Mouse (Mus musculus) spleen, embryonic (tissue): Measurements from ENCODE around the gene Coq9.

ENCODE experiments used
- CTCF ChIA-PET: fragments of 350-600 bp; sonication (Branson Sonifier 250); formaldehyde crosslinking; loops from one replicate; lab custom pipeline; 2022; lab: Charles Lee

Gene Coq9

DNA sequence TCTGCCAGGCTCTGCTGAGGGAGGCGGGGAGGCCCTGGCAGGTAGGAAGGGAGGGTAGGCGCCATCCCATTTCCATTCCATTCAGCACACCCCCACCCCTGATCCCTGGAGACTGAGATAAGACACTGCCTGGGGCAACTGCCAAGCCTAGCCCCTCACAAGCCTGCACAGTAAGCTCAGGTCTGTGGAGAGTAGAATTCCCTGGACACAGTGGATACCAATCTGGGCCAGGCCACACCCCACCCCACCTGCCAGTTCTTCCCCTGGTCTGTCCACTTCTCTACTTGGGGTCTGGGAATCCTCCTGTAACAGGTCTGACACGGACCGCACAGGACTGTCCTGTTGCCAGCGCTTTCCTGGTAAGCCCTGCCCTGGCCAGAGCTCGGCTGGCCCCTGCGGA is 31.0 kb downstream of the Coq9 start:
- CTCF ChIA-PET = no interaction called here

DNA sequence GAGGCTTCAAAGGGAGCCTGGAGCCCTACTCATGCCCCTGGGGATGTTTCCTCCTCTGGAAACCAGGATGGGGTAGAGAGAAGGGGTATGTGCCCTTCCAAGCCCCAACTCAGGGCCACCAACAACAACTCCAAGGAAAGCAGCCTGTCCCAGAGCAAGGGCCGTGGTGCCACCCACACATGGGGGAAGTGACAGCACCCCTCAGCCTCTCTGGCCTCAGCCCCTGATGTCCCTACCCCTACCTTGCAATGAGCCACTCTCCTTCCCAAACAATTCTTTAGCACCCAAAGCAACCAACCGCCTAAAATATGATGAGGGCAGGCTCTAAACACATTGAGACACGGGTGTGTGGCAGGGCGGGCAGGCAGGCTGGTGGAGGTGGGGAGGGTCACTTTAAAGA is 31.9 kb downstream of the Coq9 start:
- CTCF ChIA-PET = no interaction called here

DNA sequence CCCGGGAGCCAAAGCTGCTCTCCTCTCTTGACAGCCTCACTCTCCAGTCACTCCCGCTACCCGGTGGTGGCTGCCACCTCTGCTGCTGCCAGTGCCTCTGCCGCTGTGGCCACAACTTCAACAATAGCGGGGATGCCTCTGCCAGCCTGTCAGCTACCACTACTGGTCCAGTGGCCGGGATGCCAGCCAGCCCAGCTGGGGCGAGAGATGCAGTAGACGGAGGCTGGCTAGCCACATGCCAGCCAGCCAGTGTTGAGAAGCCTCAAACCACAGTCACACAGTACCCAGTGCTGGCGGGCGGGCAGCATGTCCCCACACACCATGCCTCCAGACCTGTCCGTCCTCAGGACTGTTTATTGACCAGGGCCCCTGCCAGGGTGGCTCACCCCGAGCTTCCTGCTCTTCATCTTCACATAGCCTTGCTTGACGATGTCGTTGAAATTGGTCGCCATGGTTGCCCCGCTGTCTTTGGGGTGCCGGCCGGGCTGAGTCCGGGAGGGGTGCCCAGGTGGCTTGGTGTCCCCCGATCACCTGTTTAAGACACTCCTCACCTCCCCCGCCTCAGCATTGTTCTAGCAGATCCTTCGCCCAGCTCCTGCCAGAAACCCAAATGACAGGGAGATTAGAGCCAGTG is 32.5 kb downstream of the Coq9 start:
- CTCF ChIA-PET = no interaction called here

DNA sequence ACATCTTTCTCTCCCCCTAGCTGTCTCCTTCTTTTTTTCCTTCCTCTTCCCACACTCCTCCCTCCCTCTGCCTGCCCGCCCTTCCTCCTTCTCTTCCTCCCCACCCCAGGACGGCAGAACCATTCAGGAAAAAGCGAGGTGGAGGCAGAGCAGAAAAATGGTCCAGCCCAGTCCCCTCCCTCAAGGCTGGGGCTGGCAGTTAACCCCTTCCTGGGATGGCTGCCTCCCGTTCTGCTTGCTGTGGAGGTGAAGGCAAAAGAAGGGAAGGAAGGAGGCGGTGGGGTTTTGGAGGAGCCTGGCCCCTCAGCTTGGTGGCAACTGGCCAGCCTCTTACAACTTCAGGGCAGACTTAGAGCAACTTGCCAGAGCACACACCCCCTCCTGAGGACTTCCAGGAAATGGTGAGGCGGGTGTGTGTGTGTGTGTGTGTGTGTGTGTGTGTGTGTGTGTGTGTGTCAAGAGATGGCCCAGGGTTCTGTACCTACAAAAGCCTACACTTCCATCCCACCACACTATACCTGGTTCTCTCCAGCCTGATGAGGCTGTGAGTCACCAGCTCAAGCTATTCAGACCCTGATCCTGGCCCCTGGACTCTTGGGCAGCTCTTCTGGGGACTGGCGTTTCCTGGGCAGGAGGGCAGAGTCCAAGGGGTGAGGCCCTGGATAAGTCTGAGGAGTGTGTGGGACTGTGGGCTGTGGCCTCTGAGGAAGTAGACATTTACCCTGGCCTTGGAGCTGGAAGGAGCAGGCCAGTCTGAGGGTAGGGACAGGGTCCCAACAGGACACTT is 33.2 kb downstream of the Coq9 start:
- CTCF ChIA-PET = no interaction called here

DNA sequence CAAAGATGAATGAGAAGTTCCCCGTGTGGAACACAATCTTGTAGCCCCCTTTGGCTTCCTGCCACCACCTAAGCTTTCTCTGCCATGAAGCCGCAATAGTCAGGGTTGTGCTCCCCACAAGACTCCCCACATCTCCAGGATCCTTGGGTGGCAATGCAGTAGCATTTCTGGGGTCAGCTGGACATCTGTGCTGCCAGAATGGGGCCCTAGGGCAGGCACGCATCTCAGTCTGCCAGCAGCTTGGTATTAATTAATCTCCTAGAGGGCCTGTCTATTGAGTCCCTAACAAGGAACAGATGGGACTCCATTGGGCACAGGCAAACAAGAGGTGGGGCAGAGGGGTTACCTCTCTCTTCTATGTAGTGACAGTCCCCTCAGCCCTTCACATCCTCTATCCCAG is 34.0 kb downstream of the Coq9 start:
- CTCF ChIA-PET = interaction anchor here (0.6 kb wide), 1 partner anchor 767 kb away, joined by 3 read pairs; no protein-coding TSS in a partner anchor

DNA sequence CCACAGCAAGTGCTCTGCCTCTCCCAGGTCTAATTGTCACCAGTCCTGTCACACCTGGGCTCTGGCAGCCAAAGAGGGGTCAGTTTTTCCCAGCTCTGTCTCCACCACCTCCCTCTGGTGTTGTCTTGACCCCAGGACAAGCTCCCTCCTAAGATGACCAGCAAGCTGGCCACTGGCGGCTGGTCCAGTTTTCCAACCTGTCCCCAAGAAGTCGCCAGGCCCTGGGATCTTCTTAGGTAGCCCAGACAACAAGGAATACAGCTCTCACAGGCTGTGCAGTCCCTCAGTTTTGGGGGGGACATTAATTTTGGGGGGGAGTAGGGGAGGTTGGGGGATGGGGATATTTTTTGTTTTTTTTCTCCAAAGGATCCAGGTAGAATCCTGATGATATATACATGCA is 34.5 kb downstream of the Coq9 start:
- CTCF ChIA-PET = interaction anchor here (0.6 kb wide), 1 partner anchor 767 kb away, joined by 3 read pairs; no protein-coding TSS in a partner anchor

DNA sequence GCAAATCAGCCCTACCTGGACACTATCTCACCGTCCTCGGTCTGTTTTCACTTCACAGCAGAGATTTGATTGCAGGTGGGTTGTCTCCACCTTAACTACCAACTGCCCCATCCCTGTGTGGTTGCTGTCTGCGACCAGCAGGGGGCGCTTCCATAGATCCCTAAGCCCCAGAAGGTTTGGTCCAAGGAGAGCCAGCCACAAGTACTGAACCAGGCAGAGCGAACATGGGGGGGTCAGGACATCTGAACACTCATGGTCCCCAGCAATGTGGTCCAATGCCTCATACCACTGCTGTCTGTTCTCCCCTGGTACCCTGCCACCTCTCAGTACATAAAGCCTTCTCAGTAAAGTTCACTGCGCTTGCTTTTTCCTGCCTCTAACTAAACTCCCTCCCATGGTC is 36.2 kb downstream of the Coq9 start:
- CTCF ChIA-PET = interaction anchor here (0.7 to 1.7 kb wide), 3 partner anchors 13 to 249 kb away, joined by 3 to 4 read pairs (median 3); no protein-coding TSS in a partner anchor

DNA sequence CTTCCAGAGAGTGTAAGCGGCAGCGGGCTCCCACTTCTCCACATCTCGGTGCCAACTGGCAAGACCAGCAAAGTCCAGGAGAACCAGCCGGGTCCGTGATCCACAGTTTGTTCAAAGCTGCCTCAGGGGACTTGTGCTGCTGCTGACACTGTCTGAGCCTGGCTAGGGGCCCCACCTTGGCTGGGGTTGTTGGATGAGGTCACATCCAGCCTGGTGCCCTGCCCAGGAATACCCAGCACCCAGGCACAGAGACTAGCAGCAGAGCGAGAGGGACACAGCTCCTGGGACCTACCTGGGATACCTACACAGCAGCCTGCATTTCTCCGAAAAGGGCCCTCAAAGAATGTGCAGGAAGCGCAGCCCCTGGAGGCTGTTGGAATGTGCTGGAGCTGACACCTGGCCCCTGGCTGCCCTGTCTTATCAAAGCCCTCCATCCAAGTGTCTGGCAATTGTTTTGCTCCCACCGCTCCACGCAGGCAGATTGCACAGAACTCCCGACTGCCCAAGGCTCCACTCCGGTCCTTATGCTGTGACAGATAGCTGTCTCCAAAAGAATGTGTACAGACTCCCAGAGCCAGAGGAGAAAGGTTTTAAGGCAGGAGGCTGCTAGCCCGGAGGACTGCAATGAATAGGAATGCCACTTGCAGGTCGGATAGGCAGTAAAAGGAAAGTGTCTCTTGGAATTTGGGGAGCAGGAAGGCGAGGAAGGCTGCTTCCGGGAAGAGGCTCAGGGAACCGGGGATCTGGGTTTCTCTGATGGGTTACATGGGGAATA is 37.2 kb downstream of the Coq9 start:
- CTCF ChIA-PET = interaction anchor here (0.5 to 1.7 kb wide), 5 partner anchors 14 to 276 kb away, joined by 3 to 4 read pairs (median 3); no protein-coding TSS in a partner anchor

DNA sequence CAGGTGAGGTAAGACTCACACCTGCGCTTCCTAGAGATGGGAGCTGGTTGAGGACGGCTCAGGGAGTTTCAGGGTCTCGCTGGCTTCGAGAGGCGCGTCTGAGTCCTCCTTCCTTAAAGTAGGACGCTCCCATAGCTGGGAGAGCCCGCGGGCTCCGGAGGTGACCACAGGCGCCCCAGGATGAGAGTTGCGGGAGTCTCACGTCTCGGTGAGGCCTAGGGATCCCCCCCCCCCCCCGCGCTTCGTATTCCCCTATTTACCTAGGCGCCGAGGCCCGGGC is 37.7 kb downstream of the Coq9 start:
- CTCF ChIA-PET = interaction anchor here (1.7 kb wide), 1 partner anchor 36 kb away, joined by 4 read pairs; no protein-coding TSS in a partner anchor

DNA sequence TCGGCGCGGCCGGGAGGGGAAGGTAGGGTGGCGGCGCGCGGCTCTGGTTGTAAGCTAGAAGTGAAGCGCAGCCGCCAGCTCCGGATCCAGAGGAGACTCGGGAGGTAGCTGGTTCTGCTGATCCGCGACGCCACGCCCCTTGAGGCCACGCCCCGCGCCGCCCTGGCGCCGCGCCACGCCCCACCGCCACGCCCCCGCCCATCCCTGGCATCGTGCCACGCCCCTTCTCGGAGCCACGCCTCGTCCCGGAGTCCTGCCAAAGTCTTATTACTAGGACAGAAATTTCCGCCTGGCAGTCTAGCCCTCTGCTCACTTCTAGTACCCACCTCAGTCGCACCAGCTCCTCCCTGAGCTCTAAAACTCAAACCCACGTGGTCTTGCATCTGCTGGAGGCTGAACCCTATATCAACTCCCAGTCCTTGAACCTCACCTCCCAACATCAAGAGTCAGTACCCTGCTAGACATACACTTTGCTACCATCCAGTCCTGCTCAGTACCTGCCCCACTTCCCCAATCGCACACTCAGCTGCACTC is 38.1 kb downstream of the Coq9 start, which contains the start of gene Dok4:
TSS of gene Dok4 (minus strand) at position 134 of the 534 bp plus-strand sequence.
- CTCF ChIA-PET = interaction anchor here (1.7 kb wide), 1 partner anchor 36 kb away, joined by 4 read pairs; no protein-coding TSS in a partner anchor

DNA sequence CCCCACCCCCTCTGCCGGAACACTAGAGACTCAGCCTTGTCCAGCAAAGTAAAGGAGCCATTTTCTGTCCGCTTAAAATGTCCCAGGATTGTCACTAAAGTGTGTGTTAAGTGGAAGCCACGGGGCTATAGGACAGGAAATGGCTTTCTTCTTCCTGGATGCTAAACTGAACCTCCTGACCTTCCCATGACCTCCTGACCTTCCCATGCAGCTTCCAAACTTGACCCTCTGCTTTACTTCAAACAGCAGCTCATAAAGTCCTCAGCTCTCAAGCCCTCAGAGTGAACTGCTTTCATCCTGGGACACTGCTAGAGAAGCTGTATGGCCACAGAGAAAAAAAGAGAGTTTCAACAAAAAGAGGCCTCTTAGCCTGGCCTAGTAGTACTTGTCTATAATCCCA is 38.7 kb downstream of the Coq9 start:
- CTCF ChIA-PET = interaction anchor here (0.6 to 0.7 kb wide), 3 partner anchors 24 to 933 kb away, joined by 3 to 18 read pairs (median 11); no protein-coding TSS in a partner anchor

DNA sequence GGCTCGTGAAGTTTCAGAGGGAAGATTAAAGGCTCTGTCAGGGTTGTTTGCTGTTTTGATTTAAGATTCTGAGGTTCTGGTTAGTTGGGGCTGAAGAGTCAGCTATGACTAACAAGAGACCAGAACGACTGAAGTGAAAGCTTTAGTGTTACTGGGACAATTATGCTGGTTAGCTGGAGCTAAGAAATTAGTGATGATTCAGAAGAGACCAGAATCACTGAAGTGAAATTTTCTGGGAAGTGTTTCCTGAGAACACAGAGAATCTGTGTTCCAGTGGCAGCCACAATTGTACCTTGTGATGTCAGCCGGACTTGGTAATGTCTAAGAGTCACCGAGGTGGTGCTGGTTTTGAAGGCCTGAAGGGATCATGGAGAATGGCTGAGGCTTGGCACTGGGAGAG is 42.6 kb downstream of the Coq9 start:
- CTCF ChIA-PET = no interaction called here

DNA sequence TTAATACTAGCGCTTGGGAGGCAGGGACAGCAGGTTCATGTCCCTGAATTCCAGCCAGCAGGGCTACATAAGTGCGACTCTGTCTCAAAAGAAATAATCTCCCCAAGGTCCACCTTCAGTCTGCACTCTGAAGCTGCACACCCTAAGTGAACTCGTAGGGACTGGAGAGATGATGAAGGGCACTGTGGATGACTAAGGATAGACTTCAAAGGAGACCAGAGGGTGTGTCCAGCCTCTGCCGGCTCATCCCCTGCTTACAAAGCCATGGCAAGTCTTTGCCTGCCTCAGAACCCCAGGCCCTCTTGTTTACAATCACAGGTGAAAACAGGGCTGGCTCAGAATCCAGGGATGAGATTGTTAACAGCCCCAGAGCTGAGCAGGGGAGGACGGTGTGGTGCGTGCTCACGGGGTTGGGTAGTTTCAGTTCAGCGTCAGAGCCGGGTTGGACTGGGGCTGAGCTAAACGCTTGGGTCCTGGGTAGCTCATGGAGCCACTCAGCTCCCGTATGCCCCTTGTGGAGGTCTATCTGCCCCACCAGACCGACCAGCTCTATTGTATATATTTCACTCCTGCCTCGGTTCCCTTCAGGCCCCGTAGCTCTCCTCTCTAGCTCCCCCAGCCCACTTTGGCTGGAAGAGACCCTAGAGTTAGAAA is 50.4 kb downstream of the Coq9 start:
- CTCF ChIA-PET = no interaction called here

DNA sequence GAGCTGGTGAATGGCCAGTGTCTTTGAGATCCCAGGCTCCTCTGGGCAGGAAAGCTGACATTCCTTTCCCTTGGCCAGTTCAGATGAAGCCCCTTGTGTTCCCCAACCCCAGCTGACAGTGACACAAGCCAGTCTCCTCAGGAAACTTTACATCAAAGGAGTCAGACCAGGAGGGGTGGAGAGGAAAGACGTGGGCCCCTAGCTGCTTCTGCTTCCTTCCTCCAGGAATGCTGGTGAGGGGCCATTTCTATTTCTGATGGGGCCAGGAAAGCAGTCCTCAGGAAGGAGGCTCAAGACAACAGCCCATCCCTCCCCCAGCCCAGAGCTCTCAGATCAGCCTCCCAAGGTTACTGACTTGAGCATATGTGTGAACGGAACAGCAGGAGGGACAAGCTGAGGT is 54.8 kb downstream of the Coq9 start:
- CTCF ChIA-PET = no interaction called here

DNA sequence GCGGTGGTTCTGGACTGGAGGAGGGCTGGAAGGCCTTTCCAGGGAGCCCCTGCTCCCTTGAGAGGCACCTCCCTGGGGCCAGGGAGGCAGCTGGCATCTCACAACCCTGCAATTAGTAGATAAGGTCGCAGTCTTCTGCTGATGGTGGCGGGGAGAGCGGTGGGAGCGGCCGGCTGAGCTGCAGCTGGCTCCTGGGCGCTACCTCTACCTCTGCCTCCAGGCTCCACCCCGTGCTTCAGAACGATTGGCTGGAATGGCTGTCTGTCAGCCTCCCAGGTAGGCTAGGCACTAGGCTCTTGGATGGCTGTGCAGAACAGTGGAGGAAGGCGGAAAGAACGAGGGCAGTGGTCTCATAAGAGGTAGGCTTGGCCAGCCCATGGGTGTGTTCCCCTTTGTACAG is 61.1 kb downstream of the Coq9 start:
- CTCF ChIA-PET = no interaction called here

DNA sequence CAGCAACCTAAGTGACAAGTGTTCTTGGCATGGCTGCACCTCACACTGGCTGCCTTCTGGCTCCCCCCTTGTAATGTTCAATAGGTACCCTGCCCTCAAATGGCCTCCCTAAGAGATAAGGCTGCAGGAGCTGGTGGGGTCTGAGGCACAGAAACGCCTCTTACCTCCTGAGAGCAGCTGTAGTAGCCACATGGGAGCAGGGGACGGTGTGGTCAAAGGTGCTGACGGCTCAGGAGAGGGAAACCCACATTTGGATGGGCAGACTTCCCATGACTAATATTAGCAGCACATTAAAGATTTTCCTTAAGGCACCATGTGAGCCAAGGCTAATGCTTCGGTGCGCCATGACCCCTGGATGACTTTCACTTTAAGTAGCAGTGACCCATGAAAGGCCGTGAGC is 62.5 kb downstream of the Coq9 start:
- CTCF ChIA-PET = interaction anchor here (0.6 kb wide), 1 partner anchor 43 kb away, joined by 4 read pairs; no protein-coding TSS in a partner anchor

DNA sequence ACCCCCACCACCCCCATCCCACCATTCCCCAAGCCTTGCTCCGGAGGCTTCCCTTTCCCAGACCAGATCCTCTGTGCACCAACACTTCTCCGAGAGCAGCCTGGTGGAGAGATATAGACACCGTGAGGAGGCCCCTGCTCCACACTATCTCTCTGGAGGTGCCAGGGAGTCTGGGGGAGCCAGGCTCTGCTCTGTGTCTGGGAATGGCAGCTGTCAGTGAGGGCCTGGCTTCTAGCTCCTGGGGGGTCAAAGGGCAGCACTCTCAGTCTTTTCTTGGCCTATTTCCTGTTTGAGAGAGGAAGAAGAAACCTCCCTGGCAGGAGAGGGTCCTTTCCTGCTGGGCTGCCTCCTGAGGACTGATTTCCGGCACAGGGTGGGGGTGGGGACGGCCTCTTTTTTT is 62.9 kb downstream of the Coq9 start:
- CTCF ChIA-PET = no interaction called here

DNA sequence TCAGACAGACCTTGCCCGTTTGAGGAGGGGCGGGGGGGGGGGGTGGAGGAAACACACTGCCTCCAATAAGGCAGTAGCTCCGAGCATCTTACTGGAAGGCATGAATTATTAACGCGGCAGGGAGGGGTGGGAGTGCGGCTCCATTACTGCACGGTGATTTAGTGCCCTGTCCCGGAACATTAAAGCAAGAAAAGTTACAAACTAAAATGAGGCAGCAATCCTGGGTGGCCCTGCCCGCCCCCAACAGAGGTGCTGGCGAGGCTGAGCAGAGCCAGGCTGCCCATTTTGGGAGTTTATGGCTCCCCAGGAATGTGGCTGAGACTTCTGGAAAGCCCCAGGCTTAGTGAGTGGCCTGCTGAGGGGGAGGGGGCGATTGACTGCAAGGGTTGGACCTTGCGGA is 65.6 kb downstream of the Coq9 start:
- CTCF ChIA-PET = interaction anchor here (0.6 kb wide), 1 partner anchor 29 kb away, joined by 3 read pairs; no protein-coding TSS in a partner anchor
